Mouse (Mus musculus) frontal cortex, postnatal 10 days (tissue): ENCODE measurements around the gene Gm5538.

Experiments used
- DNase-seq, 2 experiments: peaks; one replicate each; pipeline ENCODE4 v3.0.0; 2022; ENCODE audit warnings: low spot score in 2 of 2, mixed read lengths in 1 of 2

The Gm5538 gene

DNA sequence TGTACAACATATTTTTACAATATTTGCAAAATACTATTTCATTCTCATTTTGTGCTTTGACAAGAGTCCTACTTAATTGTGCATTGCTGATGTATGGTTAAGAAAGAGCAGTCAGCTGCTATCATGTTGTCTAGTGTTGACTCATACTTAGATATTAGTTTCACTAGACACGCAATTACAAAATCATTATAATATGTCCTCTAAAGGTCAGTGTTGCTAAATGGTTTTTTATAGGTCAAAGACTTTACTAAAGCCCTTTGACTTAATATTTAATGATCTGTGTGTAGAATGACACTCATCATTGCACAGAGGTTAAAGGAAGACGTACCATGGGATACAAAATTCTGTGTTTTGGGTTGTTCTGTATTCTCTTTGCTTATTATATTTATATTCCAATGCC is at the start of gene Gm5538:
TSS of gene Gm5538 (plus strand) at position 301 of the 400 bp plus-strand sequence.
- DNase-seq = no peak

DNA sequence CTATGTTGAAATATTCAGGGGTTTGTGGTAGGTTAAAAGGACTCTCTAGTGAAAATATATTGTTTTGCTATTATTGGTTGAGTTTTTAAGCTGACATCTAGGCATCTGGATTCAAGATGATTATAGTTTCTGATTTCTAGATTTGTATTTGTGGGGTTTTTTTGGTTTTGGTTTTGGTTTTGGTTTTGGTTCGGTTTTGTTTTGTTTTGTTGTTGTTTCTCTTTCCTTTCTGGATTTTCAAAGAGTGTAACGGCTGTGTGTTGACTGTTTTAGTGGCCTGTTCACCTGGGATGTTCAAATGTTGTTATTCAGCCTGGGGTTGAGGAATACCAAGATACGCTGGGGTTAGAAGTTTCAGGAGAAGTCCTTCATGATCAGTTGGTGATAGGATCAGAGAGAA is 32.2 kb upstream of the Gm5538 start:
- DNase-seq = no peak

DNA sequence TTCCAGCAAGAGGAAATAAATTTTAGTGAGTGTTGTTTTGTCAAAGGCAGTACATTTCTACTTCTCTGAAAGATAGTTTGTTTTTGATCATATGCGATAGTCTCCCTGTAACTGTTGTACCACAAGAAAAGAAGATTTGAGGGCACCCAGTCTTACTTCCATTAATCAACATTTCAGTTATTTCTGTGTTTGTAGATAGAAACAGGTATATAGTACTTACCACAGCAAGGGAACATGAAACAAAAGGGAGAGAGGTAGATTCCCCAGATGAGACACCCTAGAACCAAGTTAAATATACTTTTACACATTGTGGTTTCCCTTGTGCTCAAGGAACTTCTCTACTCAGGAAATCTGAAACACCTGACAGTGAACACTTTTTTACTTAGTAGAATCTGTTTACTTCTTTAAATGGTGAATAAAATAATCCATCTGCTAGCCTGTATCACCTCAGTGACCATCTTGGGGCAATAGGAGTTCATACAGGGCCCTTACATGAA is 26.9 kb upstream of the Gm5538 start:
- DNase-seq = no peak

DNA sequence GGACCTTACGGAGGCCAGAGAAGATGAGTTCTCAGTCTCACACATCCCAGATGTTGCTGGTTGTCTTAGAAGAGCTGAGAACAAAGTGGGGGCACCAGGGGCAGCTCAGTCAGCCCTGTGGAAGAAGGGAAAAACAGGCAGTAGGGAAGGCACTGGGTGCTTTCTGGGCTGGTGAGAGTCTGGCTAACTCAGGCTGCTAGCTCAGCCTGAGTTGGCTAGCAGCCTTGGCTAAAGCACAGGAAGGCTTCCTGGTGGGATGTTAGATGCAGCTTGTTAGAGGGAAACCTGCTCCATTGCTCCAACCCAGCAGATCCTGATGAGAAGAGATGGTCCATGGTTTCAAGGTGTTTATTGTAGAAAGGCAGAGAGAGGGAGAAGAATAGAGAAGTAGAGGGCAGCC is 10.3 kb downstream of the Gm5538 start:
- no peak for DNase-seq

DNA sequence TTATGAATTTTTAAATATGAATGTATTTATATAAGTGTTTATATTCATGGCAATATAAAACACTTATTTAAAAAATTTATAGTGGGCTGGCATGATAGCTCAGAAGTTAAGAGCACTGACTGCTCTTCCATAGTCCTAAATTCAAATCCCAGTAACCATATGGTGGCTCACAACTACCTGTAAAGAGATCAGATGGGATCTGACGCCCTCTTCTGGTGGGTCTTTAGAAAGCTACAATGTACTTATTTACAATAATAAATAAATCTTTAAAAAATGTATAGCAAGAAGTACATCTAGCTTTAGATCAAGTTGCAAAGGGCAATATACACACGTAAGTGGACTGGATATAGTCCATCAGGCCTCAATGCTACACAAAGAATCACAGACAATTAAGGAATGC is 14.6 kb downstream of the Gm5538 start:
- no peak for DNase-seq
